Mouse (Mus musculus): ENCODE measurements at regions not wholly inside any gene's neighbourhood (a gene's known extent, or its start where the extent isn't known, plus 50 kb on each side); places are given as distances from the start of the nearest gene placed in this dataset. TPM values are rescaled to one million over a fixed set of nuclear protein-coding genes. Genes with fewer than 3 reads are reported as not detected.

DNA sequence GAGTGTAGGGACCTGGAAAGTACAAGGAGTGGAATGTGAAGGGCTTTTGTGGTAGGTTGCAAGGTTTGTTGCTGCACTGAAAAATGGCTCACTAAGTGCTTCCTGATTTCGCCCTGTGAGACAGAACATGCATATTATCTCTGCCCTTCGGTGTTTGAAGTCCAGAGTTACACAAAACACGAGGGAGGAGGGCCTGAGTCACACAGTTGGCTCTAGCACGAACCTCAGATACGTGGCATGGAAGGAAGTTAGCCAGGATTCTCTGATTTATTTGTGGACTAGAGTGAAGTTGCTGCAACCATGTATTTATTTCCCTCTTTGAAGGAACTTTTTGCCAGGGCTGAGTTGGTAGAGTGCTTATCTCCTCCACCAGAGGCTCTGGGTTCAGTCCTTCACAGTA is 73.2 kb upstream of the Arpp21 start:
- Histone ChIP-seq H3K27me3 (replicated peaks) (no peaks in the 10 kb centered on the region), H3K4me3 (no peak overlapping the region), H3K4me1 (peaks cover 5% of the 10 kb centered on the region; the same call in 1 of the 2 replicates), H3K4me2 (no peak overlapping the region), H3K36me3 (no peaks in the 10 kb centered on the region), H3K9me3 (no peaks in the 10 kb centered on the region), H3K9ac (no peak overlapping the region), H3K27ac (replicated peaks) (no peak overlapping the region)
- no peak for ATAC-seq (ENCODE audit: extremely low read depth, insufficient number of reproducible peaks, low FRiP score, low TSS enrichment)
- WGBS = 18% methylated on average over 5 of the region's 5 CpGs

- WGBS = 71% methylated on average over 4 of the region's 4 CpGs
- H3K4me1 ChIP-seq = peaks cover 5% of the 10 kb centered on the region; the same call in 1 of the 2 replicates
- no peak overlapping the region for H3K27ac ChIP-seq (replicated peaks)
- H3K4me3 ChIP-seq = no peak overlapping the region
- no peaks in the 10 kb centered on the region for H3K27me3 ChIP-seq (replicated peaks)
- H3K4me2 ChIP-seq = no peak overlapping the region
- no peaks in the 10 kb centered on the region for H3K36me3 ChIP-seq
- ATAC-seq (ENCODE audit: extremely low read depth, insufficient number of reproducible peaks, low FRiP score, low TSS enrichment) = no peak
- H3K9ac ChIP-seq = no peak overlapping the region
- no peaks in the 10 kb centered on the region for H3K9me3 ChIP-seq
Observed at GRCm38 (mm10) chr9:112307837-112308236, 72.1 kb upstream of the Arpp21 start.

DNA sequence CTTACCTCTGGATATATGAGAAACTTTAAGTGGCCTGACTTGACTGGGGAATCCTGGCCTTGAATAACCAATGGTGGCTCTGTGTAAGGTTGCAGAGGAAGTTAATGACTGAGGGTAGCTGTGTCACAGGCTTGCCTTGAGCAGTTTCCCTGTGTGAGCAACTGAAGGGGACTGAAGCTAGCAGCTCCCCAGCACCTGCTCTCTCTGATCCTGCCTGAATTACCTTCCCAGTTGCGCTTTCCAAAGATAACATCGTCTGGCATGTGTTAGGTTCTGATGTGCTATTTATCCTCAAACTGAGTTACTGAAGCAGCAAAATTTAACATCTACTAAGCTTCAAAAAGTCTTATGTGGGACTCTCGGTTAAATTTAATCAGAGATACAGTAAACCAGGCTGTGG is 56.1 kb upstream of the Arpp21 start:
- H3K27me3 ChIP-seq (replicated peaks) = no peaks in the 10 kb centered on the region
- no peak overlapping the region for H3K27ac ChIP-seq (replicated peaks)
- 71% methylated on average over 3 of the region's 3 CpGs for WGBS
- no peak overlapping the region for H3K4me2 ChIP-seq
- no peaks in the 10 kb centered on the region for H3K4me1 ChIP-seq
- no peak overlapping the region for H3K4me3 ChIP-seq
- no peak for ATAC-seq (ENCODE audit: extremely low read depth, insufficient number of reproducible peaks, low FRiP score, low TSS enrichment)
- H3K36me3 ChIP-seq = no peaks in the 10 kb centered on the region
- peaks cover 3% of the 10 kb centered on the region; the same call in 1 of the 2 replicates for H3K9me3 ChIP-seq
- no peak overlapping the region for H3K9ac ChIP-seq

Small RNAs in the stretch of these regions (microRNA-seq; reads per million reads assigned to microRNA genes)
- gene Gm27847 = not detected

Measured in heart, embryonic 13.5 days (tissue).